Mouse (Mus musculus) myocyte (in vitro differentiated cells): Measurements from ENCODE around the gene Glyr1.

Experiments used
- POLR2A ChIP-seq: IDR thresholded peaks from one replicate; pipeline ENCODE4 v1.6.1; 2011; ENCODE audit warnings: low read depth, mild to moderate bottlenecking, control low read depth, moderate library complexity; ENCODE audit not compliant: insufficient read length
- POLR2AphosphoS2 ChIP-seq: IDR thresholded peaks from one replicate; pipeline ENCODE4 v1.6.1; 2011; ENCODE audit warnings: low read depth, control low read depth; ENCODE audit not compliant: insufficient read length

- no peak for TF ChIP-seq POLR2A
- TF ChIP-seq POLR2AphosphoS2, result no peak
These were observed 81.2 kb downstream of the Glyr1 start for GRCm38 (mm10) chr16:4968426-4968825.
